Mouse (Mus musculus) liver, embryonic 15.5 days (tissue): ENCODE data around the gene Cep350. TPM values are rescaled to one million over a fixed set of nuclear protein-coding genes. Genes with fewer than 3 reads are reported as not detected.

Source experiments
- ATAC-seq: fragments of 200-750 bp; cut with Nextera tagmentation; 2 replicates; pipeline ENCODE4 v1.8.0; 2017; ENCODE audit warnings: moderate number of reproducible peaks, mild to moderate bottlenecking, moderate library complexity; ENCODE audit not compliant: insufficient read depth
- H3K27ac ChIP-seq: fragments of 300-500 bp; sonication (generic); replicated peaks from 2 replicates; pipeline ENCODE4 v1.5.1; 2015; ENCODE audit warnings: mild to moderate bottlenecking, inconsistent platforms
- H3K27me3 ChIP-seq: fragments of 300-500 bp; sonication (generic); 2 replicates; pipeline ENCODE4 v1.6.1; 2015; ENCODE audit warnings: mild to moderate bottlenecking, inconsistent platforms
- H3K36me3 ChIP-seq: fragments of 300-500 bp; sonication (generic); replicated peaks from 2 replicates; pipeline ENCODE4 v1.6.1; 2015; ENCODE audit warnings: moderate library complexity, mild to moderate bottlenecking, inconsistent platforms
- H3K4me1 ChIP-seq: fragments of 300-500 bp; sonication (generic); replicated peaks from 2 replicates; pipeline ENCODE4 v1.6.1; 2015; ENCODE audit warnings: inconsistent platforms
- H3K4me2 ChIP-seq: fragments of 300-500 bp; sonication (generic); 2 replicates; pipeline ENCODE4 v1.6.1; 2015; ENCODE audit warnings: moderate library complexity, mild to moderate bottlenecking, inconsistent platforms
- H3K4me3 ChIP-seq: fragments of 300-500 bp; sonication (generic); replicated peaks from 2 replicates; pipeline ENCODE4 v1.5.1; 2015; ENCODE audit warnings: mild to moderate bottlenecking, inconsistent platforms
- H3K9ac ChIP-seq: fragments of 300-500 bp; sonication (generic); 2 replicates; pipeline ENCODE4 v1.6.1; 2015; ENCODE audit warnings: moderate library complexity, mild to moderate bottlenecking, inconsistent platforms
- H3K9me3 ChIP-seq: fragments of 300-500 bp; sonication (generic); replicated peaks from 2 replicates; pipeline ENCODE4 v1.6.1; 2016; ENCODE audit warnings: inconsistent platforms
- WGBS: fragments of 180-500 bp; shearing (Covaris S2); methylation state at CpG from one replicate; pipeline ENCODE4 v1.1.7; 2015; ENCODE audit warnings: mixed read lengths; ENCODE audit not compliant: insufficient replicate concordance; 5-methylcytosine and 5-hydroxymethylcytosine counted together
- polyA plus RNA-seq: library from polyadenylated mRNA; unstranded; fragments of >200 nt; fragmentation: Nextera tagmentation; extraction: Ambion mirVana; gene quantifications from 2 replicates; pipeline ENCODE4 v1.2.1, GENCODE M21; 2015

Cep350 gene
- polyA plus RNA-seq, 1 experiment from 2014 or later: 5.9 TPM

GRCm38 (mm10) chr1:155830861-155831260 lies 142.2 kb downstream of the Cep350 start:
- 63% methylated on average over 6 of the region's 6 CpGs for WGBS
- ATAC-seq: no peak

GRCm38 (mm10) chr1:155827703-155828295 lies 145.3 kb downstream of the Cep350 start:
- peak; percentile 25; the same call in 1 of the 2 replicates for ATAC-seq
- Histone ChIP-seq H3K27me3 (no peaks in the 10 kb centered on the region), H3K9me3 (no peaks in the 10 kb centered on the region), H3K4me1 (peaks cover 20% of the 10 kb centered on the region), H3K4me2 (no peak overlapping the region), H3K27ac (no peak overlapping the region), H3K4me3 (no peak overlapping the region), H3K9ac (no peak overlapping the region), H3K36me3 (no peaks in the 10 kb centered on the region)
- 46% methylated on average over 8 of the region's 8 CpGs for WGBS

More at GRCm38 (mm10) chr1:155830861-155831260, 142.2 kb downstream of the Cep350 start:
- peaks cover 23% of the 10 kb centered on the region for H3K4me1 ChIP-seq
- no peak overlapping the region for H3K27ac ChIP-seq
- H3K9ac ChIP-seq: no peak overlapping the region
- no peaks in the 10 kb centered on the region for H3K9me3 ChIP-seq
- H3K36me3 ChIP-seq: no peaks in the 10 kb centered on the region
- H3K4me2 ChIP-seq: no peak overlapping the region
- no peak overlapping the region for H3K4me3 ChIP-seq
- no peaks in the 10 kb centered on the region for H3K27me3 ChIP-seq

- H3K27ac ChIP-seq: 0 out of 2 replicates have a peak overlapping the region, but pooled peaks have one; percentile 14
- H3K9me3 ChIP-seq: no peaks in the 10 kb centered on the region
- H3K36me3 ChIP-seq: no peaks in the 10 kb centered on the region
- no peak overlapping the region for H3K9ac ChIP-seq
- 51% methylated on average over 5 of the region's 5 CpGs for WGBS
- H3K27me3 ChIP-seq: no peaks in the 10 kb centered on the region
- no peak overlapping the region for H3K4me2 ChIP-seq
- H3K4me1 ChIP-seq: peaks cover 20% of the 10 kb centered on the region
- peak; percentile 29; the same call in 1 of the 2 replicates for ATAC-seq
- no peak overlapping the region for H3K4me3 ChIP-seq
Observed at GRCm38 (mm10) chr1:155826803-155827395, 146.2 kb downstream of the Cep350 start.

GRCm38 (mm10) chr1:155825940-155826716 lies 146.9 kb downstream of the Cep350 start:
- H3K4me2 ChIP-seq: no peak overlapping the region
- H3K4me3 ChIP-seq: no peak overlapping the region
- H3K9me3 ChIP-seq: no peaks in the 10 kb centered on the region
- WGBS: 63% methylated on average over 4 of the region's 4 CpGs
- peaks cover 20% of the 10 kb centered on the region for H3K4me1 ChIP-seq
- H3K9ac ChIP-seq: no peak overlapping the region
- 0 out of 2 replicates have a peak overlapping the region, but pooled peaks have one; percentile 14 for H3K27ac ChIP-seq
- no peaks in the 10 kb centered on the region for H3K36me3 ChIP-seq
- ATAC-seq: no peak
- H3K27me3 ChIP-seq: no peaks in the 10 kb centered on the region

GRCm38 (mm10) chr1:155820646-155821045 lies 152.4 kb downstream of the Cep350 start:
- H3K4me2 ChIP-seq: no peak overlapping the region
- no peak overlapping the region for H3K9ac ChIP-seq
- ATAC-seq: no peak
- H3K4me1 ChIP-seq: no peaks in the 10 kb centered on the region
- H3K36me3 ChIP-seq: no peaks in the 10 kb centered on the region
- H3K27ac ChIP-seq: no peak overlapping the region
- 68% methylated on average over 5 of the region's 5 CpGs for WGBS
- H3K27me3 ChIP-seq: no peaks in the 10 kb centered on the region
- no peaks in the 10 kb centered on the region for H3K9me3 ChIP-seq
- no peak overlapping the region for H3K4me3 ChIP-seq

GRCm38 (mm10) chr1:155816167-155816566 lies 156.9 kb downstream of the Cep350 start:
- 44% methylated on average over 2 of the region's 2 CpGs for WGBS
- Histone ChIP-seq H3K4me2 (no peak overlapping the region), H3K9me3 (no peaks in the 10 kb centered on the region), H3K9ac (no peak overlapping the region), H3K4me1 (peaks cover 26% of the 10 kb centered on the region), H3K4me3 (no peak overlapping the region), H3K36me3 (no peaks in the 10 kb centered on the region), H3K27me3 (no peaks in the 10 kb centered on the region), H3K27ac (no peak overlapping the region)
- ATAC-seq: no peak

- peak within 1 kb of the TSS; percentile 89 for H3K4me2 ChIP-seq
- peak within 1 kb of the TSS; percentile 76 for H3K27ac ChIP-seq
- ATAC-seq: peak; percentile 94
- WGBS: under 1% methylated on average over 67 of the region's 67 CpGs
- H3K36me3 ChIP-seq: no peaks in the 10 kb centered on the region
- H3K4me3 ChIP-seq: peak within 1 kb of the TSS; percentile 79
- H3K27me3 ChIP-seq: no peaks in the 10 kb centered on the region
- no peaks in the 10 kb centered on the region for H3K9me3 ChIP-seq
- peak within 1 kb of the TSS; percentile 72 for H3K9ac ChIP-seq
- peaks cover 45% of the 10 kb centered on the region for H3K4me1 ChIP-seq
Observed at GRCm38 (mm10) chr1:155812581-155813499, 160.2 kb downstream of the Cep350 start, which contains the start of gene Qsox1. TSS of gene Qsox1 (minus strand) at chr1:155812889.

- WGBS: 1% methylated on average over 22 of the region's 22 CpGs
- peak; percentile 44; the same call in 1 of the 2 replicates for ATAC-seq
Observed at GRCm38 (mm10) chr1:155811995-155812580, 161.0 kb downstream of the Cep350 start.

GRCm38 (mm10) chr1:155810616-155811015 lies 162.4 kb downstream of the Cep350 start:
- H3K9ac ChIP-seq: no peak overlapping the region
- H3K27ac ChIP-seq: peak overlapping the region; percentile 49; the same call in 1 of the 2 replicates

More at GRCm38 (mm10) chr1:155811995-155812580, 161.0 kb downstream of the Cep350 start:
- no peaks in the 10 kb centered on the region for H3K36me3 ChIP-seq
- no peaks in the 10 kb centered on the region for H3K9me3 ChIP-seq
- H3K9ac ChIP-seq: peak overlapping the region; percentile 72
- H3K4me3 ChIP-seq: peak overlapping the region; percentile 79
- H3K4me2 ChIP-seq: peak overlapping the region; percentile 89
- H3K27me3 ChIP-seq: no peaks in the 10 kb centered on the region
- peaks cover 45% of the 10 kb centered on the region for H3K4me1 ChIP-seq
- H3K27ac ChIP-seq: peak overlapping the region; percentile 76

More at GRCm38 (mm10) chr1:155810616-155811015, 162.4 kb downstream of the Cep350 start:
- Histone ChIP-seq H3K4me3 (no peak overlapping the region; the same call in 1 of the 2 replicates), H3K4me1 (peaks cover 54% of the 10 kb centered on the region), H3K4me2 (peak overlapping the region; percentile 89), H3K9me3 (no peaks in the 10 kb centered on the region), H3K36me3 (no peaks in the 10 kb centered on the region), H3K27me3 (no peaks in the 10 kb centered on the region)
- 66% methylated on average over 7 of the region's 7 CpGs for WGBS
- no peak for ATAC-seq
